Mouse (Mus musculus) megakaryocyte, embryonic 14.5 days (primary cell): ENCODE results near the gene Olfr1185-ps1.
"Not testable (repeated sequence)": the region's sequence is repeated elsewhere in the genome, so short reads cannot be mapped to it uniquely, and the experiment has no call there.

Experiments used
- FLI1 ChIP-seq: IDR thresholded peaks from 2 replicates; pipeline ENCODE4 v1.6.1; 2012; ENCODE audit warnings: low read length, inconsistent platforms, mixed read lengths
- GATA1 ChIP-seq: IDR thresholded peaks from 3 replicates; pipeline ENCODE4 v1.6.1; 2012; ENCODE audit warnings: mixed read lengths, low read length, inconsistent platforms, borderline replicate concordance

DNA sequence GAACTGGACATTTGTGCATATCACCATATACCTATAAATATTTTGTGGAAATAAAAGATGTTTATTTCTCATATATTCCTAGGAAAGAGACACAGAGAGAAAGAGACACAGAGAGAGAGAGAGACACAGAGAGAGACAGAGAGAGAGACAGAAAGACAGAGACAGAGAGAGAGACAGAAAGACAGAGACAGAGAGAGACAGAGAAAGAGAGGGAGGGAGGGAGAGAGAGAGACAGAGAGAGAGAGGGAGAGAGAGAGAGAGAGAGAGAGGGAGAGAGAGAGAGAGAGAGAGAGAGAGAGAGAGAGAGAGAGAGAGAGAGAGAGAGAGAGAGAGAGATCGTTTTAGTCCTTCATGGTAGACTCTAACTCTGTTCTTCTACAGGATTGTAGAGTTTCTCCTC lies 38.6 kb upstream of the Olfr1185-ps1 start, which contains the start of gene Olfr1183:
- not testable (repeated sequence) for TF ChIP-seq GATA1, FLI1
